Mouse (Mus musculus) liver, embryonic 16.5 days (tissue): ENCODE data around the gene Lrp11. TPM values are rescaled to one million over a fixed set of nuclear protein-coding genes. Genes with fewer than 3 reads are reported as not detected.

Experiments used
- ATAC-seq: fragments of 200-750 bp; cut with Nextera tagmentation; 2 replicates; pipeline ENCODE4 v1.8.0; 2017; ENCODE audit warnings: low read depth, mild to moderate bottlenecking, moderate number of reproducible peaks, moderate library complexity
- H3K27ac ChIP-seq: fragments of 300-500 bp; sonication (generic); 2 replicates; pipeline ENCODE4 v1.5.1; 2014; ENCODE audit warnings: mild to moderate bottlenecking, low read length
- H3K27me3 ChIP-seq: fragments of 300-500 bp; sonication (generic); 2 replicates; pipeline ENCODE4 v1.6.1; 2014; ENCODE audit warnings: low read depth, low read length, mixed read lengths; ENCODE audit not compliant: control insufficient read depth, insufficient read depth
- H3K36me3 ChIP-seq: fragments of 300-500 bp; sonication (generic); 2 replicates; pipeline ENCODE4 v1.6.1; 2014; ENCODE audit warnings: mild to moderate bottlenecking; ENCODE audit not compliant: control insufficient read depth, insufficient read depth
- H3K4me1 ChIP-seq: fragments of 300-500 bp; sonication (generic); 2 replicates; pipeline ENCODE4 v1.6.1; 2014; ENCODE audit warnings: low read depth, low read length, mixed read lengths; ENCODE audit not compliant: control insufficient read depth
- H3K4me2 ChIP-seq: fragments of 300-500 bp; sonication (generic); 2 replicates; pipeline ENCODE4 v1.6.1; 2014; ENCODE audit warnings: low read depth, low read length, mixed read lengths
- H3K4me3 ChIP-seq: fragments of 300-500 bp; sonication (generic); 2 replicates; pipeline ENCODE4 v1.5.1; 2014; ENCODE audit warnings: low read depth, mild to moderate bottlenecking, low read length
- H3K9ac ChIP-seq: fragments of 300-500 bp; sonication (generic); 2 replicates; pipeline ENCODE4 v1.6.1; 2014; ENCODE audit warnings: low read depth, low read length
- H3K9me3 ChIP-seq: fragments of 300-500 bp; sonication (generic); replicated peaks from 2 replicates; pipeline ENCODE4 v1.6.1; 2016; ENCODE audit warnings: low read length; ENCODE audit not compliant: control insufficient read depth
- WGBS: fragments of 180-500 bp; shearing (Covaris S2); extraction: QIAGEN DNeasy Blood & Tissue Kit; methylation state at CpG from one replicate; pipeline ENCODE4 v1.1.7; 2014; ENCODE audit not compliant: insufficient replicate concordance; 5-methylcytosine and 5-hydroxymethylcytosine counted together
- polyA plus RNA-seq: library from polyadenylated mRNA; unstranded; fragments of >200 nt; fragmentation: Nextera tagmentation; extraction: Ambion mirVana; gene quantifications from 2 replicates; pipeline ENCODE4 v1.2.1, GENCODE M21; 2015

Gene Lrp11
- polyA plus RNA-seq, 1 experiment from 2014 or later: 0.38 TPM

DNA sequence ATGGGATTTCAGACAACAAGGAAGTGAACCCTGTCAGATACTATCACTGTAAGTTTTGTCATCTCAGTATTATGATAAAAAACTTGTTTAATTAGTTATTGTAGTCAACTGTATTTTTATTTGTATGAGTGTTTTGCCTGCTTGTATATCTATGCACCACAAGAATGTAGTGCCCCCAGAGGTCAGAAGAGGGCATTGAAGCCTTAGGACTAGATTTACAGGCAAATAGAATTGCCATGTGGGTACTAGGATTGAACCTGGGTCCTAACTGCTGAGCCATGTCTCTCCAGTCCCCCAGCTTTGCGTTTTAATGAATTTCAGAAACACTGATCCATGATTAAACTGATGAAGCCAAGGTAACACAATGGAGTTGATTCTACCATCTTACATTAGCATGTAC is 84.1 kb downstream of the Lrp11 start:
- 0 out of 2 replicates have a peak, but pooled peaks have one; percentile 41 for ATAC-seq
- Histone ChIP-seq H3K4me2 (no peak overlapping the region), H3K4me1 (no peaks in the 10 kb centered on the region), H3K9me3 (no peaks in the 10 kb centered on the region), H3K9ac (no peak overlapping the region), H3K27ac (no peak overlapping the region), H3K4me3 (no peak overlapping the region), H3K27me3 (no peaks in the 10 kb centered on the region), H3K36me3 (peaks cover 26% of the 10 kb centered on the region)
- WGBS: 35% methylated on average over 1 of the region's 1 CpGs

Other genes with a start within 250 kb of the Lrp11 start
- 1.3 TPM in 2 replicates for gene Ulbp1, start 116.2 kb upstream of the Lrp11 start, polyA plus RNA-seq
- 17.4 and 20.8 TPM in 2 replicates for gene Nup43, start 77.7 kb downstream of the Lrp11 start, polyA plus RNA-seq
- gene Pcmt1, start 91.3 kb downstream of the Lrp11 start, polyA plus RNA-seq: 83.3 and 94.3 TPM in 2 replicates
- 2.4 and 2.5 TPM in 2 replicates for gene Lats1, start 91.4 kb downstream of the Lrp11 start, polyA plus RNA-seq
- gene Katna1, start 136.2 kb downstream of the Lrp11 start, polyA plus RNA-seq: 27.0 and 29.2 TPM in 2 replicates
- gene Ginm1, start 203.0 kb downstream of the Lrp11 start, polyA plus RNA-seq: 26.6 and 27.1 TPM in 2 replicates
- gene Ppil4, start 203.1 kb downstream of the Lrp11 start, polyA plus RNA-seq: 20.2 and 21.5 TPM in 2 replicates
- gene Zc3h12d, start 242.7 kb downstream of the Lrp11 start, polyA plus RNA-seq: 0.71 and 1.2 TPM in 2 replicates